Mouse (Mus musculus): ENCODE measurements around the gene Agr2. TPM values are rescaled to one million over a fixed set of nuclear protein-coding genes. Genes with fewer than 3 reads are reported as not detected.
A peak's percentile ranks its signal among the peaks of the same experiment; 100 is the strongest.

The Agr2 gene
- total and polyA plus RNA-seq, 2 experiments from 2014 or later, result 0.20 TPM; not detected in 1

- ATAC-seq (ENCODE audit: low FRiP score) (no peak), DNase-seq (ENCODE audit: low spot score) (peak; percentile 80)
- Histone ChIP-seq H3K9ac (replicated peaks; ENCODE audit: low read length, poor library complexity, severe bottlenecking) (no peak overlapping the region), H3K36me3 (ENCODE audit: insufficient read depth, low read length) (no peaks in the 10 kb centered on the region), H3K27me3 (ENCODE audit: insufficient read depth, low read length) (no peaks in the 10 kb centered on the region), H3K4me3 (ENCODE audit: low read depth, low read length) (no peak overlapping the region), H3K9me3 (ENCODE audit: low read length) (no peaks in the 10 kb centered on the region), H3K4me1 (ENCODE audit: insufficient read depth, low read length) (no peaks in the 10 kb centered on the region), H3K4me2 (ENCODE audit: low read depth, low read length, poor library complexity, severe bottlenecking) (no peak overlapping the region), H3K27ac (ENCODE audit: low read depth, low read length) (no peak overlapping the region)
- TF ChIP-seq CTCF (IDR thresholded peaks at IDR 0.05), result no peak
Measured at GRCm38 (mm10) chr12:35994098-35994497, 1.4 kb downstream of the Agr2 start.

GRCm38 (mm10) chr12:35995799-35996198, 3.1 kb downstream of the Agr2 start:
- DNase-seq (ENCODE audit: low spot score), result peak; percentile 70

GRCm38 (mm10) chr12:36004714-36005113, 12.0 kb downstream of the Agr2 start:
- Histone ChIP-seq H3K9ac (replicated peaks; ENCODE audit: low read length, poor library complexity, severe bottlenecking) (no peak overlapping the region), H3K27me3 (ENCODE audit: insufficient read depth, low read length) (no peaks in the 10 kb centered on the region), H3K27ac (ENCODE audit: low read depth, low read length) (no peak overlapping the region), H3K4me1 (ENCODE audit: insufficient read depth, low read length) (no peaks in the 10 kb centered on the region), H3K4me2 (ENCODE audit: low read depth, low read length, poor library complexity, severe bottlenecking) (no peak overlapping the region), H3K36me3 (ENCODE audit: insufficient read depth, low read length) (no peaks in the 10 kb centered on the region), H3K4me3 (ENCODE audit: low read depth, low read length) (no peak overlapping the region), H3K9me3 (ENCODE audit: low read length) (no peaks in the 10 kb centered on the region)
- 73% methylated on average over 4 of the region's 4 CpGs for WGBS
- TF ChIP-seq CTCF (IDR thresholded peaks at IDR 0.05), result no peak
- no peak for DNase-seq (ENCODE audit: low spot score)
- ATAC-seq (ENCODE audit: low FRiP score), result no peak

More at GRCm38 (mm10) chr12:35995799-35996198, 3.1 kb downstream of the Agr2 start:
- H3K9ac ChIP-seq (replicated peaks; ENCODE audit: low read length, poor library complexity, severe bottlenecking), result no peak overlapping the region
- peak; percentile 62 for TF ChIP-seq CTCF (IDR thresholded peaks at IDR 0.05)
- no peak overlapping the region for H3K4me3 ChIP-seq (ENCODE audit: low read depth, low read length)
- no peaks in the 10 kb centered on the region for H3K27me3 ChIP-seq (ENCODE audit: insufficient read depth, low read length)
- H3K4me1 ChIP-seq (ENCODE audit: insufficient read depth, low read length), result no peaks in the 10 kb centered on the region
- H3K36me3 ChIP-seq (ENCODE audit: insufficient read depth, low read length), result no peaks in the 10 kb centered on the region
- ATAC-seq (ENCODE audit: low FRiP score), result no peak
- 31% methylated on average over 5 of the region's 5 CpGs for WGBS
- no peak overlapping the region for H3K27ac ChIP-seq (ENCODE audit: low read depth, low read length)
- no peaks in the 10 kb centered on the region for H3K9me3 ChIP-seq (ENCODE audit: low read length)
- H3K4me2 ChIP-seq (ENCODE audit: low read depth, low read length, poor library complexity, severe bottlenecking), result no peak overlapping the region

- Histone ChIP-seq H3K9ac (replicated peaks; ENCODE audit: low read length, poor library complexity, severe bottlenecking) (no peak overlapping the region), H3K4me3 (ENCODE audit: low read depth, low read length) (no peak overlapping the region), H3K9me3 (ENCODE audit: low read length) (no peaks in the 10 kb centered on the region), H3K27ac (ENCODE audit: low read depth, low read length) (no peak overlapping the region), H3K4me1 (ENCODE audit: insufficient read depth, low read length) (no peaks in the 10 kb centered on the region), H3K36me3 (ENCODE audit: insufficient read depth, low read length) (no peaks in the 10 kb centered on the region), H3K27me3 (ENCODE audit: insufficient read depth, low read length) (no peaks in the 10 kb centered on the region), H3K4me2 (ENCODE audit: low read depth, low read length, poor library complexity, severe bottlenecking) (no peak overlapping the region)
- DNase-seq (ENCODE audit: low spot score) (no peak), ATAC-seq (ENCODE audit: low FRiP score) (no peak)
- 86% methylated on average over 2 of the region's 2 CpGs for WGBS
- no peak for TF ChIP-seq CTCF (IDR thresholded peaks at IDR 0.05)
Measured at GRCm38 (mm10) chr12:36007581-36007980, 14.9 kb downstream of the Agr2 start.

- WGBS, result 77% methylated on average over 6 of the region's 6 CpGs
- DNase-seq (ENCODE audit: low spot score) (no peak), ATAC-seq (ENCODE audit: low FRiP score) (no peak)
- no peaks in the 10 kb centered on the region for H3K9me3 ChIP-seq (ENCODE audit: low read length)
- H3K4me2 ChIP-seq (ENCODE audit: low read depth, low read length, poor library complexity, severe bottlenecking), result no peak overlapping the region
- H3K27me3 ChIP-seq (ENCODE audit: insufficient read depth, low read length), result no peaks in the 10 kb centered on the region
- TF ChIP-seq CTCF (IDR thresholded peaks at IDR 0.05), result no peak
- no peaks in the 10 kb centered on the region for H3K4me1 ChIP-seq (ENCODE audit: insufficient read depth, low read length)
- no peak overlapping the region for H3K4me3 ChIP-seq (ENCODE audit: low read depth, low read length)
- no peak overlapping the region for H3K27ac ChIP-seq (ENCODE audit: low read depth, low read length)
- H3K9ac ChIP-seq (replicated peaks; ENCODE audit: low read length, poor library complexity, severe bottlenecking), result no peak overlapping the region
- H3K36me3 ChIP-seq (ENCODE audit: insufficient read depth, low read length), result no peaks in the 10 kb centered on the region
Measured at GRCm38 (mm10) chr12:36008364-36009047, 15.8 kb downstream of the Agr2 start.

GRCm38 (mm10) chr12:36013216-36013910, 20.7 kb downstream of the Agr2 start:
- H3K4me2 ChIP-seq (ENCODE audit: low read depth, low read length, poor library complexity, severe bottlenecking), result no peak overlapping the region
- no peak overlapping the region for H3K4me3 ChIP-seq (ENCODE audit: low read depth, low read length)
- no peaks in the 10 kb centered on the region for H3K9me3 ChIP-seq (ENCODE audit: low read length)
- no peaks in the 10 kb centered on the region for H3K4me1 ChIP-seq (ENCODE audit: insufficient read depth, low read length)
- no peak for ATAC-seq (ENCODE audit: low FRiP score)
- 83% methylated on average over 7 of the region's 7 CpGs for whole genome bisulfite sequencing
- H3K27me3 ChIP-seq (ENCODE audit: insufficient read depth, low read length), result no peaks in the 10 kb centered on the region
- no peak overlapping the region for H3K27ac ChIP-seq (ENCODE audit: low read depth, low read length)
- peaks cover 6% of the 10 kb centered on the region; the same call in 1 of the 2 replicates for H3K36me3 ChIP-seq (ENCODE audit: insufficient read depth, low read length)
- H3K9ac ChIP-seq (replicated peaks; ENCODE audit: low read length, poor library complexity, severe bottlenecking), result no peak overlapping the region
- no peak for DNase-seq (ENCODE audit: low spot score)
- TF ChIP-seq CTCF (IDR thresholded peaks at IDR 0.05), result no peak
